Mouse (Mus musculus) lung, adult 2 months (tissue): ENCODE data around the gene Bri3bp. TPM values are rescaled to one million over a fixed set of nuclear protein-coding genes. Genes with fewer than 3 reads are reported as not detected.
"Not testable (repeated sequence)": the region's sequence is repeated elsewhere in the genome, so short reads cannot be mapped to it uniquely, and the experiment has no call there.

Source experiments
- DNase-seq: peaks from one replicate; pipeline ENCODE4 v3.0.0; 2022
- H3K4me1 ChIP-seq: fragments of 200-500 bp; 2 replicates; pipeline ENCODE4 v1.6.1; 2011; ENCODE audit warnings: low read length; ENCODE audit not compliant: control insufficient read depth, insufficient read depth
- H3K4me3 ChIP-seq: fragments of 200-500 bp; replicated peaks from 2 replicates; pipeline ENCODE3; 2011; ENCODE audit warnings: low read depth, mild to moderate bottlenecking, control low read depth, low read length; ENCODE audit errors: extremely low read depth
- CTCF ChIP-seq: fragments of 200-500 bp; IDR thresholded peaks from 2 replicates; pipeline ENCODE4 v1.5.1; 2011; ENCODE audit warnings: mild to moderate bottlenecking, low read length, control low read depth; ENCODE audit not compliant: insufficient read depth
- POLR2A ChIP-seq: fragments of 200-500 bp; IDR thresholded peaks from 2 replicates; pipeline ENCODE4 v1.6.1; 2011; ENCODE audit warnings: low read depth, mild to moderate bottlenecking, control low read depth, low read length, borderline replicate concordance; ENCODE audit errors: extremely low read depth
- WGBS: fragments of 180-500 bp; shearing (Covaris S2); methylation state at CpG from one replicate; pipeline ENCODE4 v1.1.7; 2018; 5-methylcytosine and 5-hydroxymethylcytosine counted together
- polyA plus RNA-seq: library from polyadenylated mRNA; depleted of rRNA; stranded (reverse); fragments of >200 nt; gene quantifications from 2 replicates; pipeline ENCODE4 v1.2.3, GENCODE M21; 2012; rRNA removed

Bri3bp gene
- 5.0 and 8.2 TPM in 2 replicates for polyA plus RNA-seq

DNA sequence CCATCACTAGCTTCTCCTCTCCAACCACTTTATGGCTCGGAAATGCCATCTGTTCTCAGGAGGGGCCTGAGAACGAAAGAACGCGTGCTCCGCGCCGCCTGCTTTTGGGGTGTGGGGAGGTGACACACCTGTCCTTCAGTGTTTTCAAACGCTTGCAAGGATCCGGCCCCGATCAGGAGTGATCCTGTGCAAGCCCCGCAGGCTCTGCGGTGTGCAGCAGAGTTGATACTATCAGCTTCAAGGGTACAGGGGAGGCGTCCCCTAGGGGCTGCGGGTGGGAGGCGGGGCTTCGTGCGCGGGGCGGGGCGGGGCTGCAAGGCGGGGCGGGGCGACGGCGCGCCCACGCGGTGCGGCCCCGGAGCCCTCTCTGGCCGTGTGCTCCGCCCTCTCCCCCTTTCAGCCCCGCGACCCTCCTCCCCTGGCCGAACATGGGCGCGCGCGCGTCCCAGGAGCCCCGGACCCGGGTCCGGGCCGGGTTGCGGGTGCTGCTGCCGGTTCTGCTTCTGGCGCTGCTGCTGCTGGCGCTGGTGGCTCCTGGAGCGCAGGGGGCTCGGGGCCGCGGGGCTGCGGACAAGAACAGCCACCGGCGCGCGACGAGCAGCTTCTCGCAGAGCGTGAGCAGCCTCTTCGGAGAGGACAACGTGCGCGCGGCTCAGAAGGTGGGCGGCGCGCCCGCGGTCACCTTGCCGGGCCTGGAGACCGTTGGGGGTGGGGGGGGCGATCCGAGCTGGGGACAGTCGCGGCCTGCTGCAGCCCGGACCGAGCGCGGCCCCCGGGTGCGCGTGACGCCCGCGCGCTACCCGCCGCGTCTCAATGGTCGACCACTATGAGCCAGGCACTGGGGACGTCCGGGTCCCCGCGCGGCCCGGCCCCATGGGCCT, at the start of gene Bri3bp:
Gene Bri3bp (plus strand): TSS at position 335 of the 881 bp plus-strand sequence.
- Histone ChIP-seq H3K4me3 (peak within 1 kb of the TSS; percentile 94), H3K4me1 (no peaks in the 10 kb centered on the region)
- TF ChIP-seq POLR2A = no peak
- TF ChIP-seq CTCF = no peak
- under 1% methylated on average over 81 of the region's 97 CpGs for WGBS
- DNase-seq = peak; percentile 66

DNA sequence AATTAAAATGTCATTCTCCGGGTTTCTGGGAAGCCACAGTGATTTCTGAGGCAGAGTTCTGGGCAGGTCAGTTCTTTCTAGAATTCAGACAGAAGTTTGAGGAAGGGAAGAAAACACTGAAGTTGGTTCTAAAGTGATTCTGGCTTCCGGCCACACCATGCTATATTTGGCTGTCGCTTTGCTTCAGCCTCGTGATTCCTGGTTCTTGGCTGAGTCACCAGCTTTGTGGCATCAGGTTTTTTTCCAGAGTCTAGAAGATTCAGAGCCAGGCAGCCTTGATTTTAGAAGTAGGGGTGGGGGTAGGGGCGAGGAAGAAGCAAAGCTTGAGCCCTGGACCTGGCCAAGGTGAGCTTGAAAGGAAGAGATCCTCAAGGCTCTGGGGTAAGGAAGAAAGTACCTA, 49.8 kb upstream of the Bri3bp start:
- 0 out of 2 replicates have a peak, but pooled peaks have one; percentile 22 for TF ChIP-seq POLR2A
- no peak for TF ChIP-seq CTCF
- peak; percentile 75 for DNase-seq
- 27% methylated on average over 5 of the region's 5 CpGs for WGBS
- Histone ChIP-seq H3K4me1 (peaks cover 9% of the 10 kb centered on the region), H3K4me3 (peak overlapping the region; percentile 13)

DNA sequence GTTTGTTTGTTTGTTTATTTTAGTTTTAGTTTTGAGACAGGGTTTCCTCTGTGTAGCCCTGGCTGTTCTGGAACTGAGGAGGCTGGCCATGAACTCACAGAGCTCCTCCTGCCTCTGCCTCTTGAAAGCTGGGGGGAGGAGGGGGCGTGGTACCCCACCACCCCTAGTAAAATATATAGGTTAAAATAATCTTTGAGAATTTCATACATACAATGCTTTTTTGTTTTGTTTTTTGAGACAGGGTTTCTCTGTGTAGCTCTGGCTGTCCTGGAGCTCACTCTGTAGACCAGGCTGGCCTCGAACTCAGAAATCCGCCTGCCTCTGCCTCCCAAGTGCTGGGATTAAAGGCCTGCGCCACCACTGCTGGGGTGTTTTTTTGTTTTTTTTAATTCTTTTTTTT, 49.2 kb upstream of the Bri3bp start:
- not testable (repeated sequence) for H3K4me1 ChIP-seq, H3K4me3 ChIP-seq
- DNase-seq = peak; percentile 26
- WGBS = 83% methylated on average over 4 of the region's 4 CpGs

DNA sequence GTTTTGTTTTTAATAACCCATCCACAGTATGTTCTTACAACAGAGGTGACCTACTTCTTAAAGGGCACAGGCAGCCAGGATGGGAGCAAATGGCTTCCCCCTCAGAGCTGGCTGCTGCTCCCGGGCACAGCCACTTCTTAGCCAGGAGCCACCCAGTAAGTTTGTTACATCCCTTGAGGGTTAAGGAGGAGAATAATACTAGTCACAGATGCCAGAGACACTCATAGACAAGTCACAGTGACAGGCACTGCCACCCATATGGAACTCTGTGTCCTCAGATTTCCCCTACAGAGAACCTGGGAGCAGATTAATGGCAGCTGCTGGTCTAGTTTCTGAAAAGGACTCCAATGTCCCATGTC, 48.8 kb upstream of the Bri3bp start:
- 17% methylated on average over 1 of the region's 1 CpGs for WGBS
- Histone ChIP-seq H3K4me1 (peaks cover 9% of the 10 kb centered on the region), H3K4me3 (peak overlapping the region; percentile 37)
- TF ChIP-seq POLR2A = no peak
- TF ChIP-seq CTCF = no peak
- DNase-seq = no peak

DNA sequence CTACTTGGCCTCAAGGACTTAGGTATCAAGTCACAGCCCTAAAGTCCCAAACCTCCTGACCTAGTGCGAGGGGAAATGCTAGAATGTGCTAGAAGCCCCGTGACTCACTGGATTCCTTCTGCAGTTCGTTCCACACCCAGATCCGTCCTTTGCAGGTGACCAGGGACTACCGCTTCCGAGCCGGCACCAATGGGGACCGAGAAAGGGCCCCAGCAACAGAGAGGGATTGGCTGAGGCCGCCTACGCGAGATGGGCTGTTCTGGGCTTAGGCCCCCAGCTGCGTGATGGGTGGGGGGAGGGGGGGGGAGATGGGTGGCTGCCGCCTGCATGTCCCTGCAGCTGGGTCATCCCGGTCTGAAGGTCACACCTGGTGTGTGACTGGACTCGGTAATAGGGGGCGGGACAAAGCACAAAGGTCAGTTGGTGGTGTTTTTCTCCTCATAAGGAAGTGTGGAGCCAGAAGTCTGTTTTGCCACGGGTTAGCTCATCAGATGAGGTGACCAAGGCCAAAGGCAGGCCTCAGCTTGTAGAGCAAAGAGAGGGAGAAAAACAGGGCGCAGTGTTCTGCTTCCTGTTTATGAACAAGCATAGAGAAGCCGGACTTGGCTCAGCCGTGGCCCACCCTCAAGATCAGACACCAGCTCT, 48.3 kb upstream of the Bri3bp start:
- DNase-seq = peak; percentile 97
- WGBS = under 1% methylated on average over 20 of the region's 20 CpGs
- Histone ChIP-seq H3K4me1 (peaks cover 9% of the 10 kb centered on the region), H3K4me3 (peak overlapping the region; percentile 66)
- TF ChIP-seq POLR2A = peak; percentile 80
- no peak for TF ChIP-seq CTCF

DNA sequence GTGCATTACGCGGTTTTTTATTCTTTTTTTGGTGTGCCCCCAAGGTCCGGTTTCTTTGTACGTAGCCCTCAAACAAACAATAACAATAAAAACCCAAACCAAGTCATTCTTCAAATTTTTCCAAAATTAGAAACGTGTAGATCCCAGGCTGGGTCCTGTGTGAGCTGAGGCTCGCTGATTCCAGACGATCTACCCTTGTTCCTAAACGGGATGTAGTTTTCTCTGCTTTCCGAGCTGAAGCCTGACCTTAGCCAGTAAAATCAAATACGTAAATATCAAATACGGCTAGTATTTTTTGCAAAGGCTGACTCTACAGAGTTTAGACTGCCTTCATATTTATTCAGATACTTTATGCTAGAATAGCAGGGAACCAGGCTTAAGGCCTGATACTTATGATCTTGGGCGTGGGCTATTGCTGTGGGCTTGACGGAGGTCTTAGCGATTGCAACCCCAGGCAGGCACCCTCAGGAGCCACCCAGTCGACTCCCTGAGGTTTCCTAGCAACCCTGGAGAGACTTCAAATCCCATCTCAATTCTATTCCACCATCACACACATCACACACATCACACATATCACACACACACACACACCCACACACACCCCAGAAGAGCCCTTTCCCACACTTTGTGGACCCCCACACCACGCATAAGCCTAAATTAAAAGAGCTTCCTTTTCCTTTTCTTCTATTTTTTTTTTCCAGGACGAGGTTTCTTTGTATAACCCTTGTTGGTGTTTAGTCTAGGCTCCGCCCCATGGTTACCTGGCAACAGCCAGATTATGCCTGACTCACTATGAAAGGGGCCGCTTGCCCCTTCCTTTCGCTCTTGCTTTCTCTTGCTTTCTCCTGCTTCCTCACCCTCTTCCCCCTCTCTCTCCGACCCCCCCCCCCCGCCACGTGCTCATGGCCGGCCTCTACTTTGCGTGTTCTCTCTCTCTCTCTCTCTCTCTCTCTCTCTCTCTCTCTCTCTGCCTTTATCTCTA, 47.5 kb upstream of the Bri3bp start:
- DNase-seq = peak; percentile 75
- WGBS = 3% methylated on average over 23 of the region's 25 CpGs
- H3K4me3 ChIP-seq = peak overlapping the region; percentile 66
- H3K4me1 ChIP-seq = peaks cover 9% of the 10 kb centered on the region
- TF ChIP-seq CTCF (no peak), POLR2A (0 out of 2 replicates have a peak, but pooled peaks have one; percentile 12)

DNA sequence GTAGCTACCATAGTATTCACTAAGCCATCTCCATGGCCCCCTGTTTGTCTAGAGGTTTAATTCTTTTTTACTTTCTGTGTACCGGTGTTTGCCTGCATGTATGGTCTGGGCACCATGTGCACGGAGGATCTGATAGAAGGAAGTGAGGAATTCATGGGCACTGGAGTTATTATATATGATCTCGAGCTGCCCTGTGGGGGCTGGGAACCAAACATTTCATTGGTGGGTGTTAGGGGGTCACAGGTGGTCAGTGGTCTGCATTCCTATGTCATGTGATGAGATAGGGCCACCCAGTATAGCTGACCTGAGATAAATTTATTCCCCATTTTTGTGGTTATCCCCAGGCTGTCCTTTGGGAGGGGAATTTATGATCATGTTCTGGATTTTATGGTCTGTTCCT, 46.4 kb upstream of the Bri3bp start:
- peaks cover 9% of the 10 kb centered on the region for H3K4me1 ChIP-seq
- 70% methylated on average over 3 of the region's 3 CpGs for WGBS
- no peak overlapping the region for H3K4me3 ChIP-seq
- no peak for DNase-seq
- TF ChIP-seq CTCF = no peak
- no peak for TF ChIP-seq POLR2A

DNA sequence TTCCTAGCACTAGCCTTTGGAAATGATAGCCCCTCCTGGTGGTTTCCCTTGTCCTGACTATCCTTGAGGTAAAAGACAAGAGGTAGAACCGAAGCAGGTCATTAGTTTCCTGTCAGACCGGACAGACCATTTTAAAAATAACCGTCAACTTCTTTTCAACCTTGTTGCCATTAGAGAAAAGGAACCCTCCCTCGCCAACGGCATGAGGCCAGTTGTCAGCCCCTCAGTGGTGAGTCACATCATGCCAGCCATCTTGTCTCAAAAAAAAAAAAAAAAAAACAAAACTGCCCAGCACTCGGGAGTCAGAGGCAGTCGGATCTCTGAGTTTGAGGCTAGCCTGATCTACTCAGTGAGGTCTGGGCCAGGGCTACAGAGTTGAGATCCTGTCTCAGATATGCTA, 40.5 kb upstream of the Bri3bp start:
- DNase-seq = no peak
- Histone ChIP-seq H3K4me3 (no peak overlapping the region), H3K4me1 (no peaks in the 10 kb centered on the region)
- 36% methylated on average over 7 of the region's 7 CpGs for whole genome bisulfite sequencing
- TF ChIP-seq CTCF (no peak), POLR2A (no peak)

DNA sequence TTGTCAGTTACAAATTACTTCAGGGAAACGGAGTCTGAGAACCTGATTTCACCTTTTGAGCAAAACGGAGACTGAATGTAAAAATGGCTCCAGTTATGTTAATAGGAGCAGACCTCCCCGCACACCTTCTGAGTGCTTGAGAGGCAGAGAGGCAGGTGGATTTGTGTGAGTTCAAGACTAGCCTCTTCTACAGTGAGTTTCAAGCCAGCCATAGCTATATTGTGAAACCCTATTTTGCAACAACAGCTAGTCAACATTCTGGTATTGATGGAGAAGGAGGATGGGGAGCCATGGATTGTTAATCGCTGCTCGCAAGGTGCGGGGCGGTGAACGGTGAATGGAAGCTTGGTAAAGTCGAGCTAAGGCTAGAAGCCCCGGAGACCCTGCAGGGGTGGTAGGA, 38.9 kb upstream of the Bri3bp start:
- Histone ChIP-seq H3K4me1 (no peaks in the 10 kb centered on the region), H3K4me3 (no peak overlapping the region)
- no peak for DNase-seq
- WGBS = 73% methylated on average over 10 of the region's 10 CpGs
- TF ChIP-seq CTCF = no peak
- no peak for TF ChIP-seq POLR2A
